Mouse (Mus musculus) limb, embryonic 14.5 days (tissue): ENCODE measurements around the gene Mfsd2a. TPM values are rescaled to one million over a fixed set of nuclear protein-coding genes. Genes with fewer than 3 reads are reported as not detected.

Experiments used
- ATAC-seq: fragments of 200-750 bp; cut with Nextera tagmentation; 2 replicates; pipeline ENCODE4 v1.8.0; 2017; ENCODE audit warnings: low read depth, moderate number of reproducible peaks, moderate TSS enrichment; ENCODE audit not compliant: low FRiP score
- DNase-seq: peaks from one replicate; pipeline ENCODE4 v3.0.0-alpha.2; 2015; ENCODE audit warnings: low spot score
- H3K27ac ChIP-seq: fragments of 300-500 bp; sonication (generic); replicated peaks from 2 replicates; pipeline ENCODE4 v1.5.1; 2014; ENCODE audit warnings: low read depth, mild to moderate bottlenecking, low read length, moderate library complexity, mixed read lengths
- H3K27me3 ChIP-seq: fragments of 300-500 bp; sonication (generic); 2 replicates; pipeline ENCODE4 v1.6.1; 2014; ENCODE audit warnings: low read length, mixed read lengths; ENCODE audit not compliant: control insufficient read depth, insufficient read depth
- H3K36me3 ChIP-seq: fragments of 300-500 bp; sonication (generic); 2 replicates; pipeline ENCODE4 v1.6.1; 2014; ENCODE audit warnings: mild to moderate bottlenecking, low read length, moderate library complexity, mixed read lengths; ENCODE audit not compliant: control insufficient read depth, insufficient read depth
- H3K4me1 ChIP-seq: fragments of 300-500 bp; sonication (generic); 2 replicates; pipeline ENCODE4 v1.6.1; 2014; ENCODE audit warnings: antibody characterized with exemption, low read length, mixed read lengths; ENCODE audit not compliant: control insufficient read depth, insufficient read depth
- H3K4me2 ChIP-seq: fragments of 300-500 bp; sonication (generic); replicated peaks from 2 replicates; pipeline ENCODE4 v1.6.1; 2014; ENCODE audit warnings: low read depth, mild to moderate bottlenecking, low read length, moderate library complexity; ENCODE audit not compliant: severe bottlenecking
- H3K4me3 ChIP-seq: fragments of 300-500 bp; sonication (generic); replicated peaks from 2 replicates; pipeline ENCODE4 v1.5.1; 2014; ENCODE audit warnings: low read length
- H3K9ac ChIP-seq: fragments of 300-500 bp; sonication (generic); 2 replicates; pipeline ENCODE4 v1.6.1; 2014; ENCODE audit warnings: mild to moderate bottlenecking, low read depth, low read length, moderate library complexity; ENCODE audit not compliant: severe bottlenecking
- H3K9me3 ChIP-seq: fragments of 300-500 bp; sonication (generic); 2 replicates; pipeline ENCODE4 v1.6.1; 2016; ENCODE audit warnings: low read length; ENCODE audit not compliant: control insufficient read depth
- POLR2A ChIP-seq: fragments of 200-500 bp; IDR thresholded peaks from 2 replicates; pipeline ENCODE4 v1.8.0; 2012; ENCODE audit warnings: inconsistent platforms, mild to moderate bottlenecking, moderate library complexity, borderline replicate concordance; ENCODE audit not compliant: insufficient read depth, insufficient read length; ENCODE audit errors: extremely low read depth
- WGBS: fragments of 180-500 bp; shearing (Covaris S2); extraction: QIAGEN DNeasy Blood & Tissue Kit; methylation state at CpG from one replicate; pipeline ENCODE4 v1.1.7; 2014; 5-methylcytosine and 5-hydroxymethylcytosine counted together
- polyA plus RNA-seq, 2 experiments: library from polyadenylated mRNA; depleted of rRNA in 1 of 2; stranded (reverse) in 1 of 2; unstranded in 1 of 2; fragments of >200 nt; fragmentation: Nextera tagmentation in 1 of 2; extraction: Ambion mirVana in 1 of 2; gene quantifications; 2 replicates each; pipeline versions ENCODE4 v1.2.1 to v1.2.3; 2012 to 2014

Mfsd2a gene
- polyA plus RNA-seq, 2 experiments = 9.3 to 13.1 TPM

DNA sequence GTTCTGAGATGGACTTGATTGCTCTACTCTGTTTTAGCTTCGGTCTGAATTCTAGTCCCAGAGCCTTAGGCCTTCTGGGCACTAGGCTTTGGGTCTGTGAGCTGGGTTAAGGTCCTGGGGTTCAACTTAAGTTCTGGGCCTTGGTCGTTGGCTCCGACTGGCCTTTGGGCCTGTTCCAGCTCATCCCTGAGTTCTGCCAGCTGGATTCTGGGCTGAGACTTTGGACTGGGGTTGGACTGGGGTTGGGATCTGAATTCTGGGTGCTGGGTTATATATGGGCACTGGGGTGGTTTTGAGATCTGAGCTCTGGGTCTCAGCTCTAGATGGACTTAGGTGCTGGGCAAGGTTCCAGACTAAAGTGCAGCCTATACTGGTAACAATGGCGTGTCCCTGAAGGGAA, 10.2 kb upstream of the Mfsd2a start:
- Histone ChIP-seq H3K4me3 (no peak overlapping the region), H3K4me1 (no peaks in the 10 kb centered on the region), H3K36me3 (no peaks in the 10 kb centered on the region), H3K27ac (no peak overlapping the region), H3K9ac (no peak overlapping the region), H3K27me3 (no peaks in the 10 kb centered on the region), H3K9me3 (no peaks in the 10 kb centered on the region), H3K4me2 (no peak overlapping the region)
- ATAC-seq (no peak), DNase-seq (no peak)
- WGBS = 91% methylated on average over 4 of the region's 4 CpGs
- TF ChIP-seq POLR2A = no peak

DNA sequence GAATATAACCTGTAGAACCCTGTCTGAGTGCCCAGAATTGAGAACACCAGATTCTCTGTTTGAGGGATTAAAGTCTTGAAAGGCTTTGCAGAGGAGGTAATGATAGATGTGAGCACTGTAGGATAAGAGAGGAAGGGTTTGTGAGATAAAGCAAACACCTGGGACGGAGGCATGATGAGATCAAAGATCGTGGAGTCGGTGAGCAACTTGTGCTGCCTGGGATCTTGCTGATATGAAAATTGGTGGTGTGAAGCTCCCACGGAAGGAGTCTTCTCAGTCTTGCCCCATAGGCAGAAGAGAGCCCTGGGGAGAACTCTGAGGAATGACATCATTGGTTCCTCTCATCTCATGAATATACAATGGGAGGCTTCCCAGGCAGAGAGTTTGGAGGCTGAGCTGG, 7.1 kb upstream of the Mfsd2a start:
- 70% methylated on average over 4 of the region's 4 CpGs for whole genome bisulfite sequencing
- H3K27ac ChIP-seq = no peak overlapping the region
- no peaks in the 10 kb centered on the region for H3K27me3 ChIP-seq
- H3K4me1 ChIP-seq = no peaks in the 10 kb centered on the region
- H3K9me3 ChIP-seq = no peaks in the 10 kb centered on the region
- H3K4me2 ChIP-seq = no peak overlapping the region
- no peaks in the 10 kb centered on the region for H3K36me3 ChIP-seq
- H3K9ac ChIP-seq = no peak overlapping the region
- ATAC-seq (no peak), DNase-seq (no peak)
- H3K4me3 ChIP-seq = no peak overlapping the region
- TF ChIP-seq POLR2A = no peak

DNA sequence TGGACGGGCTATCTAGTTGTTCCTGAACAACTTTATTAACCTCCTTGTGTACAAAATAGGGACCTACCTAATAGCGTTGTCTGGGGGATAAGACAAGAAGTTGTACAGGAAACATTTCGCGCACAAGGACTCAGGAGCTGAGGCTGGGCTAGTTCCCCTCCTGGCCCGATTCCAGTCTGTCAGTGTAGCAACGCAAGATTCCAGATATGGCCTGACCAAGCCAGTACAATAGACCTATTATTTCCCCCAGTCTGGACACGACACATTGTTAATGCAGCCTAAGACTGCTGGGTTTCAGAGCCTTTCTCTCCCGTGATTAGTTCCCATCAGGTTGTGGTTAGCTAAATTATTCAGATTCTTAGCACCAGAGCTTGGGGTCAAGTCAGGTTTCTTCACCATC, 1.8 kb upstream of the Mfsd2a start:
- ATAC-seq (no peak), DNase-seq (peak; percentile 35)
- peaks cover 25% of the 10 kb centered on the region for H3K4me1 ChIP-seq
- no peaks in the 10 kb centered on the region for H3K36me3 ChIP-seq
- 49% methylated on average over 8 of the region's 8 CpGs for WGBS
- no peak overlapping the region for H3K27ac ChIP-seq
- no peak for TF ChIP-seq POLR2A
- H3K4me2 ChIP-seq = no peak overlapping the region
- no peak overlapping the region for H3K4me3 ChIP-seq
- no peaks in the 10 kb centered on the region for H3K27me3 ChIP-seq
- no peak overlapping the region for H3K9ac ChIP-seq
- no peaks in the 10 kb centered on the region for H3K9me3 ChIP-seq

DNA sequence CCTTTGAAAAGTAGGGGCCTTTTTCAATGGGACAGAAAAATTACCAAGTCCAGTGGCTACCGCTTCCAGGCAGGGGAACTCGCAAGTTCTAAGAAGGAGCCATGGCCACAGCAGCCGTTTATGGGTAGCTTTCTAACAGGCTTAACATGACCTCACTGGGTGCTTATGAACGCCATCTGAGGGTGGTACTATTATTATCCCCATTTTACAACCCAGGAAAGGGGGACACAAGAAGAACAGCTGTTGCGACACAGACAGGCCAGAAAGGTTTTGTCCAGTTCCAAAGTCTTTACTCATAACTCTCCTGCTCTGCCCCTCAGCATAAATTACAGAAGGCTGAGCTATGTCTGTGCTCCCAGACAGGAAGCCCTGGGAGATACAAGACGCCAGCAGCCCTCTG, 601 bp upstream of the Mfsd2a start:
- ATAC-seq (no peak), DNase-seq (no peak)
- no peaks in the 10 kb centered on the region for H3K36me3 ChIP-seq
- peak overlapping the region; percentile 99 for H3K4me2 ChIP-seq
- 26% methylated on average over 6 of the region's 6 CpGs for WGBS
- H3K4me1 ChIP-seq = peaks cover 25% of the 10 kb centered on the region
- peak overlapping the region; percentile 62 for H3K4me3 ChIP-seq
- H3K27me3 ChIP-seq = no peaks in the 10 kb centered on the region
- TF ChIP-seq POLR2A = no peak
- no peak overlapping the region for H3K27ac ChIP-seq
- H3K9me3 ChIP-seq = no peaks in the 10 kb centered on the region
- H3K9ac ChIP-seq = peak overlapping the region; percentile 65; the same call in 1 of the 2 replicates

DNA sequence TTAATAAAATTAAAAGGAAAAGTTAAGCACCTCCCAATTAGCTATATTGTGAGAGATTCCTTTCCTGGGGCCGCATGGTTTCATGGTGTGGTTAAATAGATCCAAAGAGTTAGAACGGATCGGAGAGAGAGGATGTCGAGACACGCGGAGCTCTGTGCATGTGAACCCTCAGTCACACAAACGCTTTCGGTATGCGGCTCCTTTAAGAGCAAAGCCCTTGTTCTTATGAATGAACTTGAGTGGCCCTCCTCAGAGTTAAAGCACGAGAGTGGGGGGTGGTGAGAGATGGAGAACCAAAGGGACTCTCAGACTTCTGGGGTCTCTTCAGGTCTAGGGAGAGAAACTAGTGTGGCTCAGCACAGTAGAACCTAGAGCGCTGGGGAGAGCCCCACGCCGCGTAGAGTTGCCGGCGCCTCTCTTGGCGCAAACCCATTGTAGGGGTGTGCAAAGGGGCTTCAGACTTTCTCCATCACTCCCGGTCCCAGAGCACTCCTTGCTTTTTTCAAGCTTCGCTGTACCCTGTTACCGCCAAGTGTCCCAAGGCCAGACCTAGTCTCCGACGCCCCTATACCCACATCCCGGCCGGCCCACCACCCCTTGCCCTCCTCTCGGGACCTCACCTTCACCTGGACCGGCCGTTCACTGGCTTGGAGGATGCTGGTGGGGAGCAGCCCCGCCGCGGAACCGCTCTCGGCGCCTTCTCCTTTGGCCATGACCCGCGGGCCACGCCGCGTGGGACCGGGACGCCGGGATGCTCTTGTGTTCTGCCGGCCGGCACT, 478 bp downstream of the Mfsd2a start:
- H3K27me3 ChIP-seq = no peaks in the 10 kb centered on the region
- peaks cover 30% of the 10 kb centered on the region for H3K4me1 ChIP-seq
- no peaks in the 10 kb centered on the region for H3K36me3 ChIP-seq
- no peaks in the 10 kb centered on the region for H3K9me3 ChIP-seq
- peak overlapping the region; percentile 99 for H3K4me2 ChIP-seq
- peak; percentile 42 for ATAC-seq
- H3K9ac ChIP-seq = peak overlapping the region; percentile 65
- H3K4me3 ChIP-seq = peak overlapping the region; percentile 62
- H3K27ac ChIP-seq = peak overlapping the region; percentile 48; the same call in 1 of the 2 replicates
- under 1% methylated on average over 40 of the region's 43 CpGs for WGBS
- no peak for TF ChIP-seq POLR2A
- DNase-seq = peak; percentile 36
